Mouse (Mus musculus): Measurements from ENCODE around the gene Mgp.

- TF ChIP-seq CTCF (IDR thresholded peaks at IDR 0.05) (no peak), EP300 (IDR thresholded peaks at IDR 0.05) (no peak)
Measured at GRCm38 (mm10) chr6:136912751-136913265, 37.2 kb upstream of the Mgp start.
